Mouse (Mus musculus): ENCODE data around the gene Gm16430. TPM values are rescaled to one million over a fixed set of nuclear protein-coding genes. Genes with fewer than 3 reads are reported as not detected.

The Gm16430 gene
- polyA plus RNA-seq (2015; fragmentation: Illumina TruSeq; extraction: RNeasy Lipid Tissue Mini Kit (QIAGEN cat#74804); ENCODE audit: insufficient read depth, low read depth, low replicate concordance) = not detected

DNA sequence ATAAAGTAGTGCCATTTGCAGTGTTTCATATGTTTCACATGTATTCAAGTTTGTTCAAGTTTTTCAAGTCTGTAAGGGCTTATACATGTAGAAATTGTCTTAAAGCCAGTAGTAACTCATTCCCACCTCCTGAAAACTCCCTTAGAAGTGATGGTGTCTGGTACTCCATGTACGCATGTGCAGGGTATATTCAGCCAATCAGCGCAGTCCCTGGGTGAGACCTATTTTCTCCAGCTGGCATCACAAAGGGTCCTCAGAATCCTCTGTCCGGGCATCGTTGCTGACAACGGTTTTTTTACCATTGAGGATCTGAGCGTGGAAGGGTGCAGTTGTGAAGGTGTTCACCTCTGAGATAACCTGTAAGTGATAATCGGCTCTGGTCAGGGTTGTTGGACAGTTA is at the start of gene Gm16430:
TSS of gene Gm16430 (plus strand) at position 301 of the 400 bp plus-strand sequence.

Other genes starting within 250 kb of the Gm16430 start
- not detected for gene Gm16405, start 91.0 kb upstream of the Gm16430 start, polyA plus RNA-seq (2015; fragmentation: Illumina TruSeq; extraction: RNeasy Lipid Tissue Mini Kit (QIAGEN cat#74804); ENCODE audit: insufficient read depth, low read depth, low replicate concordance)

Measured in pancreas, adult 10 weeks (tissue).